Mouse (Mus musculus) neural tube, embryonic 11.5 days (tissue): ENCODE results near the gene Lsm12. TPM values are rescaled to one million over a fixed set of nuclear protein-coding genes. Genes with fewer than 3 reads are reported as not detected.
A peak's percentile ranks its signal among the peaks of the same experiment; 100 is the strongest.

ENCODE experiments used
- ATAC-seq: fragments of 200-750 bp; cut with Nextera tagmentation; 2 replicates; pipeline ENCODE4 v1.8.0; 2017; ENCODE audit warnings: moderate number of reproducible peaks, mild to moderate bottlenecking, moderate TSS enrichment, moderate library complexity; ENCODE audit not compliant: insufficient read depth, low FRiP score, low TSS enrichment
- DNase-seq: peaks from one replicate; pipeline ENCODE4 v3.0.0-alpha.2; 2015; ENCODE audit warnings: low spot score
- H3K27ac ChIP-seq: fragments of 300-500 bp; sonication (generic); 2 replicates; pipeline ENCODE4 v1.5.1; 2014; ENCODE audit warnings: low read depth, mild to moderate bottlenecking, low read length
- H3K27me3 ChIP-seq: fragments of 300-500 bp; sonication (generic); 2 replicates; pipeline ENCODE4 v1.6.1; 2014; ENCODE audit warnings: mild to moderate bottlenecking, low read length, mixed read lengths; ENCODE audit not compliant: control insufficient read depth, insufficient read depth
- H3K36me3 ChIP-seq: fragments of 300-500 bp; sonication (generic); 2 replicates; pipeline ENCODE4 v1.6.1; 2014; ENCODE audit warnings: mild to moderate bottlenecking, low read length, moderate library complexity, mixed read lengths; ENCODE audit not compliant: control insufficient read depth, insufficient read depth
- H3K4me1 ChIP-seq: fragments of 300-500 bp; sonication (generic); 2 replicates; pipeline ENCODE4 v1.6.1; 2014; ENCODE audit warnings: low read length, mixed read lengths; ENCODE audit not compliant: control insufficient read depth, insufficient read depth
- H3K4me2 ChIP-seq: fragments of 300-500 bp; sonication (generic); 2 replicates; pipeline ENCODE4 v1.6.1; 2014; ENCODE audit warnings: low read depth, mild to moderate bottlenecking, moderate library complexity
- H3K4me3 ChIP-seq: fragments of 300-500 bp; sonication (generic); 2 replicates; pipeline ENCODE4 v1.5.1; 2014; ENCODE audit warnings: low read depth, low read length
- H3K9ac ChIP-seq: fragments of 300-500 bp; sonication (generic); 2 replicates; pipeline ENCODE4 v1.6.1; 2014; ENCODE audit warnings: mild to moderate bottlenecking, low read length
- H3K9me3 ChIP-seq: fragments of 300-500 bp; sonication (generic); 2 replicates; pipeline ENCODE4 v1.6.1; 2016; ENCODE audit warnings: low read length; ENCODE audit not compliant: control insufficient read depth
- WGBS: fragments of 180-500 bp; shearing (Covaris S2); extraction: QIAGEN DNeasy Blood & Tissue Kit; methylation state at CpG from one replicate; pipeline ENCODE4 v1.1.7; 2014; 5-methylcytosine and 5-hydroxymethylcytosine counted together
- polyA plus RNA-seq: library from polyadenylated mRNA; unstranded; fragments of >200 nt; fragmentation: Nextera tagmentation; extraction: Ambion mirVana; gene quantifications from 2 replicates; pipeline ENCODE4 v1.2.1, GENCODE M21; 2014

The Lsm12 gene
- polyA plus RNA-seq, 1 experiment from 2014 or later, result 81.9 TPM

DNA sequence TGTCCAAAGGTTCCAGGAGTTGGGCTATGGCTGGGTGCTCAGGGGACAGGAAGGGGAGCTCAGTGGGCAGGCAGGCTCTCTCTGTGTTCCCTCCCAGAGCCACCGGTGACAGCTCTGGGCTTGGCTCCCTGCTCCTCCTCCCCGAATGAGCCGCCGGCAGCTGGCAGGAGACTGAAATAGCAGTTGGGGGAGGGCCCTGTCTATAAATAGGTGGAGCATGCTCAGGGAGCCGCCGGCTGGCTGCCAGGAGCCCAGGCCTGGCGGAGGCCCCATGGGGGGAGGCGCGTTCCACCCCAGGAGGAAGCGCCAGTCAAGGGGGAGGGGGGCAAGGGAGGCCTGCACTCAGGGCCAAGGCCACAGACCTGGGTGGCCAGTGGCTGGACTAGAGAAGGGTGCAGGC, 33.7 kb upstream of the Lsm12 start:
- Histone ChIP-seq H3K36me3 (peaks cover 3% of the 10 kb centered on the region), H3K9me3 (no peaks in the 10 kb centered on the region), H3K27ac (peak overlapping the region; percentile 60; the same call in 1 of the 2 replicates), H3K4me1 (peaks cover 31% of the 10 kb centered on the region), H3K9ac (peak overlapping the region; percentile 37), H3K4me3 (peak overlapping the region; percentile 21), H3K27me3 (no peaks in the 10 kb centered on the region), H3K4me2 (peak overlapping the region; percentile 40)
- ATAC-seq (peak; percentile 74), DNase-seq (peak; percentile 77)
- WGBS, result under 1% methylated on average over 7 of the region's 10 CpGs

DNA sequence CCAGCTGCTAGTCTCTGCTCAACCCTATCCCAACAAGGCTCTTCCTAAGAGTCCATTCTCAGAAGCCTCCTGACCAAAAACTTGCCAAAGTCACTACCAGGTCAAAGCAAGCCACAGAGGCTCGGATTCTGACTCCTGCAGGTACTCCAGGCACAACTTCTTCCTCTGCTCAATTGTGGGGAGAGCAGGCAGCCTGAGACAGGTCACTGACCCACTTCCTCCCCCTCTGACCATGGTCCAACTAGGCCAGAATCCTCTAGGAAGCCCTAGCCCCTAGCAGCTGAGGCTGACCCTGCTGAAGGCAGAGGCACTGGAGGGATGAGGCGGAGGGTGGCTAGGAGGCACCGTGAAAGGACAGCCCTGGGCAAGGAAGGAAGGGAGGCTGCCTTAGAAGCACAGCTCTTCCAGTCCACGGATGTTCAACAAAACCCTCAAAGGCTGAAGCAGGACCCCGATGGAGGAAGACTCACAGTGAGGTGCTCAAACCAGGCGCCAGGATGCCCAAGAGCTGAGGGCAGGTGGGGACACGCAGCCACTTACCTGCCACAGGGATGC, 32.9 kb upstream of the Lsm12 start:
- 76% methylated on average over 7 of the region's 7 CpGs for WGBS
- ATAC-seq, result no peak
- Histone ChIP-seq H3K27me3 (no peaks in the 10 kb centered on the region), H3K4me3 (peak overlapping the region; percentile 21), H3K27ac (no peak overlapping the region), H3K36me3 (peaks cover 3% of the 10 kb centered on the region), H3K9ac (peak overlapping the region; percentile 37), H3K4me1 (peaks cover 31% of the 10 kb centered on the region), H3K4me2 (peak overlapping the region; percentile 40), H3K9me3 (no peaks in the 10 kb centered on the region)
- DNase-seq, result no peak

DNA sequence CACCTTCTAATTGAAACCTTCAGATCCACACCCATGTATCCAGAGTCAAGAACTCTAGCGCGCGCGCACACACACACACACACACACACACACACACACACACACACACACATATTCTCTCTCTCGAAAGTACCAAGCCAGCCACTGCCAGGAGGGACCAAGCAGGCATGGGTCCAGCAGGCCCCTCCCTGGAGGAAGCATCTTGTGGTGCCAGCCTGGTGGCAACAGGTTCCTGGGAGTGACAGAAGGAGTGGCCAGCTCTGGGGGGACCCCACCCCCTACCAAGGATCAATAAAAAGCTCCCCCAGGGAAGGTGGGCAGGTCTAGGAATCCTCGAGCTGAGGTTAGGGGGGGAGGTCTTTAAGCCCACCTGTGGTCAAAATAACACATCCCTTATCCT, 32.3 kb upstream of the Lsm12 start:
- Histone ChIP-seq H3K36me3 (no peaks in the 10 kb centered on the region; the same call in none of the 2 replicates), H3K27ac (no peak overlapping the region), H3K4me3 (no peak overlapping the region), H3K9me3 (no peaks in the 10 kb centered on the region), H3K9ac (no peak overlapping the region), H3K27me3 (no peaks in the 10 kb centered on the region), H3K4me1 (peaks cover 31% of the 10 kb centered on the region), H3K4me2 (peak overlapping the region; percentile 9; the same call in 1 of the 2 replicates)
- ATAC-seq, result no peak
- 85% methylated on average over 6 of the region's 6 CpGs for WGBS
- no peak for DNase-seq

DNA sequence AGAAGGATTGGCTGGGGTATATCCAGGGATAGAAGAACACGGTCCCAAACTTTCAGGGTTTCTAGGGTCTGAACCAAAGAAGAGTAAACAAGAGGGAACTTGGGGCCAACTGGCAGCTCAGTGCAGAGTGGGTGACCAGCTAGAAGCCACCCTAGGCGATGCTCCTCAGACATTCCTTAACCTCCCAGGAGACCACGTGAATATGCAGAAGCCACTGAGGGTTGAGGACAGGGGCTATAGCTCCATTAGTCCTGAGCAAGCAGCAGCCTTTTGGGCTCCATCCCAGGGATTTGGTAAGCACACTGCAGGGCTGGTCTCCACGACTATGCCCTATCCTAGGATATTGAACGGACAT, 31.8 kb upstream of the Lsm12 start:
- no peak overlapping the region for H3K9ac ChIP-seq
- H3K27ac ChIP-seq, result no peak overlapping the region
- H3K9me3 ChIP-seq, result no peaks in the 10 kb centered on the region
- H3K4me1 ChIP-seq, result peaks cover 35% of the 10 kb centered on the region
- no peak overlapping the region for H3K4me2 ChIP-seq
- H3K27me3 ChIP-seq, result no peaks in the 10 kb centered on the region
- no peak for ATAC-seq
- 64% methylated on average over 5 of the region's 5 CpGs for WGBS
- H3K36me3 ChIP-seq, result no peaks in the 10 kb centered on the region; the same call in none of the 2 replicates
- no peak for DNase-seq
- no peak overlapping the region for H3K4me3 ChIP-seq

DNA sequence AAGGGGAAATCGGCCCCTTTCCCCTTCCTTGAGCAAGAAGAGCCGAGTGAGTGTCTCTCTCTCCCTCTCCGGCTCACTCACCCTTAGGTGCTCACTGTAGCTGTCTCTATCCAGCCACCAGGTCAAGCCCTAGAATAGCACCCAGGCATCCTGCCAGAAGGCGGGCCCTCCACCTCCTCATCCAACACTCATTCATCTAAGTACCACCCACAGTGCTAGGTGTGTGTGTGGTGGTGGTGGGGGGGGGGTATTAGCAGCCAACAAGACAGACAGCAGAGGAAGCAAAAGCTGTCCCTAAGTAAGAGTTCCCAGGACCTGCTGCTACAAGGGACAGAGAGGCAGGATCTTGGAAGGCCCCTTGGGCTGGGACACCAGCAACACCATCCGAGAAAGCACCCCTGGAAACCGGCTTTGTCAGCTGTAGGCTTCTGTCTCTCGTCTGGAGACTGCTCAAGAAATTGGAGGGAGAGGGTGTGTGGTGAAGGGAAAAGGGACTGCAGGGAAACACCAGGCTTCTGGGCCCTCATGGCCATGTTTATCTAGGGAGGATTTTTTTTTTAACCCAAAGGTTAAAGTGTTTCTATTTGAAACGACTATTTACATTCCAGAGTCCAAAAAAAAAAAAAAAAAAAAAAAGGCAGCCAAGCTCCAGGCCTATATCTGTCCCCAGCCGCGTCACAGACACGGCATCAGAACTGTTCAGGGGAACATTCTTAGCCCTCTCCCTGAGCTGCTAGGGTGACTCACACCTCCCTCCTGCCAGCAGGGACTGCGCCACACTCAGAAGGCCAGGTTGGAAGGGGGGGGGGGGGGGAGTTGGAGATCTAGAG, 31.2 kb upstream of the Lsm12 start:
- no peak overlapping the region for H3K27ac ChIP-seq
- ATAC-seq (no peak), DNase-seq (no peak)
- WGBS, result 54% methylated on average over 12 of the region's 12 CpGs
- no peak overlapping the region for H3K9ac ChIP-seq
- H3K4me2 ChIP-seq, result 0 out of 2 replicates have a peak overlapping the region, but pooled peaks have one; percentile 4
- H3K9me3 ChIP-seq, result no peaks in the 10 kb centered on the region
- no peaks in the 10 kb centered on the region for H3K27me3 ChIP-seq
- H3K4me3 ChIP-seq, result no peak overlapping the region; the same call in 1 of the 2 replicates
- peaks cover 40% of the 10 kb centered on the region for H3K4me1 ChIP-seq
- H3K36me3 ChIP-seq, result no peaks in the 10 kb centered on the region; the same call in none of the 2 replicates

GRCm38 (mm10) chr11:102215511-102215910, 30.4 kb upstream of the Lsm12 start:
- Histone ChIP-seq H3K4me2 (no peak overlapping the region), H3K4me1 (peaks cover 45% of the 10 kb centered on the region), H3K27me3 (no peaks in the 10 kb centered on the region), H3K9me3 (no peaks in the 10 kb centered on the region), H3K4me3 (no peak overlapping the region), H3K9ac (no peak overlapping the region), H3K27ac (no peak overlapping the region), H3K36me3 (no peaks in the 10 kb centered on the region; the same call in 1 of the 2 replicates)
- WGBS, result 82% methylated on average over 11 of the region's 11 CpGs
- no peak for DNase-seq
- no peak for ATAC-seq

- H3K36me3 ChIP-seq, result no peaks in the 10 kb centered on the region; the same call in 1 of the 2 replicates
- 0 out of 2 replicates have a peak overlapping the region, but pooled peaks have one; percentile 8 for H3K27ac ChIP-seq
- H3K9ac ChIP-seq, result no peak overlapping the region
- no peaks in the 10 kb centered on the region for H3K27me3 ChIP-seq
- WGBS, result 65% methylated on average over 10 of the region's 10 CpGs
- H3K9me3 ChIP-seq, result no peaks in the 10 kb centered on the region
- DNase-seq (no peak), ATAC-seq (no peak)
- peaks cover 42% of the 10 kb centered on the region for H3K4me1 ChIP-seq
- H3K4me3 ChIP-seq, result no peak overlapping the region
- H3K4me2 ChIP-seq, result no peak overlapping the region
Measured at GRCm38 (mm10) chr11:102214430-102215156, 29.5 kb upstream of the Lsm12 start.

- H3K27me3 ChIP-seq, result no peaks in the 10 kb centered on the region
- H3K9me3 ChIP-seq, result no peaks in the 10 kb centered on the region
- no peak overlapping the region for H3K4me3 ChIP-seq
- no peak overlapping the region for H3K27ac ChIP-seq
- H3K4me1 ChIP-seq, result peaks cover 38% of the 10 kb centered on the region
- ATAC-seq (no peak), DNase-seq (no peak)
- H3K36me3 ChIP-seq, result peaks cover 3% of the 10 kb centered on the region; the same call in 1 of the 2 replicates
- no peak overlapping the region for H3K9ac ChIP-seq
- no peak overlapping the region for H3K4me2 ChIP-seq
- 71% methylated on average over 18 of the region's 18 CpGs for WGBS
Measured at GRCm38 (mm10) chr11:102211936-102212341, 26.8 kb upstream of the Lsm12 start.
